Mouse (Mus musculus) MEL (cell line): ENCODE measurements around the gene Fam136a. TPM values are rescaled to one million over a fixed set of nuclear protein-coding genes. Genes with fewer than 3 reads are reported as not detected.

Source experiments
- DNase-seq: peaks from one replicate; pipeline ENCODE4 v3.0.0; 2011; ENCODE audit warnings: low read depth, low spot score
- H3K27ac ChIP-seq: 2 replicates; pipeline ENCODE4 v1.5.1; 2012; ENCODE audit warnings: low read depth, mild to moderate bottlenecking, control low read depth, low read length, moderate library complexity; ENCODE audit not compliant: control insufficient read depth
- H3K27me3 ChIP-seq, 2 experiments: fragments of 150-350 bp in 1 of 2; sonication (generic) in 1 of 2; 2 replicates each; pipeline ENCODE4 v1.6.1; 2012; ENCODE audit warnings: low read length in 2 of 2, mild to moderate bottlenecking in 2 of 2, improper control_type of control experiment in 1 of 2, moderate library complexity in 1 of 2; ENCODE audit not compliant: insufficient read depth in 2 of 2, control insufficient read depth in 1 of 2
- H3K36me3 ChIP-seq, 2 experiments: 2 replicates each; pipeline ENCODE4 v1.6.1; 2012 to 2014; ENCODE audit warnings: low read length in 2 of 2, improper control_type of control experiment in 1 of 2, inconsistent platforms in 1 of 2, mild to moderate bottlenecking in 1 of 2; ENCODE audit not compliant: insufficient read depth in 2 of 2, control insufficient read depth in 1 of 2
- H3K4me1 ChIP-seq, 2 experiments: fragments of 150-350 bp in 1 of 2; sonication (generic) in 1 of 2; 2 replicates each; pipeline ENCODE4 v1.6.1; 2012; ENCODE audit warnings: low read length in 2 of 2, improper control_type of control experiment in 1 of 2, mild to moderate bottlenecking in 1 of 2; ENCODE audit not compliant: insufficient read depth in 2 of 2, control insufficient read depth in 1 of 2
- H3K4me3 ChIP-seq, 2 experiments: fragments of 150-350 bp in 1 of 2; sonication (generic) in 1 of 2; 2 replicates each; pipeline ENCODE4 v1.5.1; 2012; ENCODE audit warnings: low read depth in 2 of 2, low read length in 2 of 2, mild to moderate bottlenecking in 2 of 2, moderate library complexity in 2 of 2, control low read depth in 1 of 2, improper control_type of control experiment in 1 of 2; ENCODE audit not compliant: control insufficient read depth in 1 of 2, insufficient read depth in 1 of 2
- H3K79me2 ChIP-seq: 2 replicates; pipeline ENCODE4 v1.6.1; 2012; ENCODE audit warnings: mild to moderate bottlenecking, low read length, moderate library complexity; ENCODE audit not compliant: control insufficient read depth, poor library complexity, insufficient read depth
- H3K9ac ChIP-seq: 2 replicates; pipeline ENCODE4 v1.6.1; 2012; ENCODE audit warnings: low read depth, mild to moderate bottlenecking, control low read depth, low read length, moderate library complexity; ENCODE audit not compliant: control insufficient read depth, poor library complexity, severe bottlenecking
- H3K9me3 ChIP-seq: fragments of 150-350 bp; sonication (generic); replicated peaks from 2 replicates; pipeline ENCODE4 v1.6.1; 2012; ENCODE audit warnings: mild to moderate bottlenecking, low read length, improper control_type of control experiment, moderate library complexity; ENCODE audit not compliant: insufficient read depth
- BHLHE40 ChIP-seq: IDR thresholded peaks from 2 replicates; pipeline ENCODE4 v1.6.1; 2012; ENCODE audit warnings: low read depth, mild to moderate bottlenecking, inconsistent platforms, low read length, improper control_type of control experiment, borderline replicate concordance
- CHD1 ChIP-seq: IDR thresholded peaks from 2 replicates; pipeline ENCODE4 v1.6.1; 2012; ENCODE audit warnings: low read depth, mild to moderate bottlenecking, inconsistent platforms, low read length, improper control_type of control experiment
- CTCF ChIP-seq, 3 experiments: IDR thresholded peaks in 2 of 3; conservative IDR thresholded peaks in 1 of 3; 2 replicates each; pipeline ENCODE4 v1.5.1; 2011 to 2012; ENCODE audit warnings: low read length in 3 of 3, low read depth in 2 of 3, mild to moderate bottlenecking in 2 of 3, improper control_type of control experiment in 1 of 3, inconsistent platforms in 1 of 3, mixed read lengths in 1 of 3, moderate library complexity in 1 of 3; ENCODE audit not compliant: control insufficient read depth in 1 of 3, insufficient read depth in 1 of 3, poor library complexity in 1 of 3, severe bottlenecking in 1 of 3
- E2F4 ChIP-seq: IDR thresholded peaks from 2 replicates; pipeline ENCODE4 v1.6.1; 2011; ENCODE audit warnings: low read depth, low read length, improper control_type of control experiment, borderline replicate concordance
- ELF1 ChIP-seq: IDR thresholded peaks from 2 replicates; pipeline ENCODE4 v1.6.1; 2014; ENCODE audit warnings: low read depth, mild to moderate bottlenecking, inconsistent platforms, low read length, improper control_type of control experiment, moderate library complexity
- EP300 ChIP-seq, 2 experiments: IDR thresholded peaks; 2 replicates each; pipeline ENCODE4 v1.6.1; 2011; ENCODE audit warnings: improper control_type of control experiment in 2 of 2, low read length in 2 of 2, low read depth in 1 of 2, mild to moderate bottlenecking in 1 of 2
- ETS1 ChIP-seq: IDR thresholded peaks from 2 replicates; pipeline ENCODE4 v1.6.1; 2012; ENCODE audit warnings: low read depth, mild to moderate bottlenecking, inconsistent platforms, low read length, improper control_type of control experiment, moderate library complexity
- GABPA ChIP-seq: IDR thresholded peaks from 2 replicates; pipeline ENCODE4 v1.6.1; 2012; ENCODE audit warnings: low read depth, mild to moderate bottlenecking, inconsistent platforms, low read length, improper control_type of control experiment, moderate library complexity
- GATA1 ChIP-seq: IDR thresholded peaks from 2 replicates; pipeline ENCODE4 v1.6.1; 2011; ENCODE audit warnings: low read depth, low read length, improper control_type of control experiment
- HCFC1 ChIP-seq: IDR thresholded peaks from 2 replicates; pipeline ENCODE4 v1.6.1; 2012; ENCODE audit warnings: low read depth, mild to moderate bottlenecking, inconsistent platforms, low read length, improper control_type of control experiment, moderate library complexity
- JUND ChIP-seq: IDR thresholded peaks from 2 replicates; pipeline ENCODE4 v1.6.1; 2011; ENCODE audit warnings: low read depth, mild to moderate bottlenecking, improper control_type of control experiment, low read length
- KAT2A ChIP-seq: conservative IDR thresholded peaks from 2 replicates; pipeline ENCODE4 v1.6.1; 2012; ENCODE audit warnings: low read depth, low read length, improper control_type of control experiment, inconsistent platforms
- MAFK ChIP-seq: IDR thresholded peaks from 2 replicates; pipeline ENCODE4 v1.6.1; 2011; ENCODE audit warnings: low read depth, mild to moderate bottlenecking, low read length, improper control_type of control experiment, borderline replicate concordance
- MAX ChIP-seq: IDR thresholded peaks from 2 replicates; pipeline ENCODE4 v1.6.1; 2011; ENCODE audit warnings: low read length, improper control_type of control experiment
- MAZ ChIP-seq: IDR thresholded peaks from 2 replicates; pipeline ENCODE4 v1.6.1; 2012; ENCODE audit warnings: low read depth, mild to moderate bottlenecking, inconsistent platforms, low read length, improper control_type of control experiment
- MEF2A ChIP-seq: IDR thresholded peaks from 2 replicates; pipeline ENCODE4 v1.6.1; 2014; ENCODE audit warnings: low read depth, mild to moderate bottlenecking, inconsistent platforms, low read length, improper control_type of control experiment; ENCODE audit not compliant: poor library complexity, insufficient replicate concordance, severe bottlenecking; ENCODE audit errors: extremely low read depth
- MXI1 ChIP-seq: IDR thresholded peaks from 2 replicates; pipeline ENCODE4 v1.6.1; 2011; ENCODE audit warnings: mild to moderate bottlenecking, low read depth, low read length, improper control_type of control experiment
- MYB ChIP-seq: IDR thresholded peaks from 2 replicates; pipeline ENCODE4 v1.6.1; 2011; ENCODE audit warnings: mild to moderate bottlenecking, low read depth, low read length, improper control_type of control experiment
- NELFE ChIP-seq: IDR thresholded peaks from 2 replicates; pipeline ENCODE4 v1.6.1; 2011; ENCODE audit warnings: low read depth, low read length, improper control_type of control experiment
- NRF1 ChIP-seq: IDR thresholded peaks from 2 replicates; pipeline ENCODE4 v1.6.1; 2014; ENCODE audit warnings: low read depth, mild to moderate bottlenecking, inconsistent platforms, low read length, improper control_type of control experiment, moderate library complexity; ENCODE audit not compliant: poor library complexity, insufficient read depth, severe bottlenecking
- POLR2A ChIP-seq, 2 experiments: IDR thresholded peaks; 2 replicates each; pipeline ENCODE4 v1.6.1; 2011 to 2012; ENCODE audit warnings: low read length in 2 of 2, mild to moderate bottlenecking in 2 of 2, control low read depth in 1 of 2, improper control_type of control experiment in 1 of 2, low read depth in 1 of 2, moderate library complexity in 1 of 2; ENCODE audit not compliant: control insufficient read depth in 1 of 2, insufficient read depth in 1 of 2, poor library complexity in 1 of 2
- RAD21 ChIP-seq: IDR thresholded peaks from 2 replicates; pipeline ENCODE4 v1.6.1; 2011; ENCODE audit warnings: mild to moderate bottlenecking, low read depth, low read length, improper control_type of control experiment
- RCOR1 ChIP-seq: IDR thresholded peaks from 2 replicates; pipeline ENCODE4 v1.6.1; 2012; ENCODE audit warnings: low read depth, mild to moderate bottlenecking, inconsistent platforms, low read length, improper control_type of control experiment
- SIN3A ChIP-seq: IDR thresholded peaks from 2 replicates; pipeline ENCODE4 v1.6.1; 2012; ENCODE audit warnings: low read length, improper control_type of control experiment, inconsistent platforms
- SMC3 ChIP-seq: IDR thresholded peaks from 2 replicates; pipeline ENCODE4 v1.6.1; 2011; ENCODE audit warnings: low read depth, low read length, improper control_type of control experiment
- TAL1 ChIP-seq: IDR thresholded peaks from 2 replicates; pipeline ENCODE4 v1.6.1; 2012; ENCODE audit warnings: mild to moderate bottlenecking, inconsistent platforms, low read length, moderate library complexity, mixed read lengths
- TCF12 ChIP-seq: IDR thresholded peaks from 2 replicates; pipeline ENCODE4 v1.6.1; 2014; ENCODE audit warnings: low read depth, mild to moderate bottlenecking, inconsistent platforms, low read length, improper control_type of control experiment, moderate library complexity
- UBTF ChIP-seq: IDR thresholded peaks from 2 replicates; pipeline ENCODE4 v1.6.1; 2012; ENCODE audit warnings: low read depth, mild to moderate bottlenecking, inconsistent platforms, low read length, improper control_type of control experiment, moderate library complexity, borderline replicate concordance; ENCODE audit not compliant: insufficient read depth
- ZC3H11A ChIP-seq: IDR thresholded peaks from 2 replicates; pipeline ENCODE4 v1.6.1; 2012; ENCODE audit warnings: low read depth, mild to moderate bottlenecking, inconsistent platforms, low read length, improper control_type of control experiment
- ZKSCAN1 ChIP-seq: IDR thresholded peaks from 2 replicates; pipeline ENCODE4 v1.6.1; 2012; ENCODE audit warnings: low read depth, mild to moderate bottlenecking, inconsistent platforms, low read length, improper control_type of control experiment, moderate library complexity
- ZMIZ1 ChIP-seq: IDR thresholded peaks from 2 replicates; pipeline ENCODE4 v1.6.1; 2012; ENCODE audit warnings: low read depth, mild to moderate bottlenecking, inconsistent platforms, low read length, improper control_type of control experiment, moderate library complexity
- ZNF384 ChIP-seq: IDR thresholded peaks from 2 replicates; pipeline ENCODE4 v1.6.1; 2012; ENCODE audit warnings: low read depth, mild to moderate bottlenecking, inconsistent platforms, low read length, improper control_type of control experiment
- polyA plus RNA-seq, 2 experiments: library from polyadenylated mRNA; stranded (reverse) in 1 of 2; unstranded in 1 of 2; fragments of >175 nt in 1 of 2; fragments of >200 nt in 1 of 2; gene quantifications; 2 replicates each; pipeline versions ENCODE4 v1.2.1 to v1.2.4; 2012; ENCODE audit warnings: low replicate concordance in 2 of 2, low read depth in 1 of 2; ENCODE audit not compliant: insufficient read length in 2 of 2, insufficient read depth in 1 of 2, missing spikeins in 1 of 2
- total RNA-seq: library from RNA; depleted of rRNA; stranded (reverse); fragments of 300-350 nt; gene quantifications from 2 replicates; pipeline ENCODE4 v1.2.3, GENCODE M21; 2012

Fam136a gene
- total and polyA plus RNA-seq, 3 experiments: 53.0 to 89.2 TPM; not detected in 1

DNA sequence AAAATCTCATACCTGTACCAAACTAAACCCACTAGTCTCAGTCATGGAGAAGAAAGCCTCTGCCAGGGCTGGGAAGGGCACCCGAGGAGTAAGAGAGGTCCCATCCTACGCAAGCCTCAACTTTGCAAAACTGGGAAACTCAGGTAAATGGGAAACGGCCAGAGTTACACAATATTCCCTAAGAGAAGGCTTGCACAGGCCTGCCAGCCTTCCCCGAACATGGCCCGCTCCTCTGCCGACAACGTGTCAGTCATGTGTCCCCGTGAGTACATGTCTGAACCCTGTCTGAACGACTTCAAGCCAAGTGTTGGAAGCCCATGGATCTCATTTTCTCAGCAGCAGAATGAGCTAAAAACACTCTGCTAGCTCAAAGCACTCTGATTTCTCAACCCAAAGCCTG lies 29.6 kb downstream of the Fam136a start:
- no peak overlapping the region for H3K4me3 ChIP-seq
- no peak overlapping the region for H3K27ac ChIP-seq
- no peaks in the 10 kb centered on the region for H3K9me3 ChIP-seq
- no peak overlapping the region for H3K9ac ChIP-seq
- no peaks in the 10 kb centered on the region for H3K27me3 ChIP-seq
- TF ChIP-seq TAL1 (no peak), ZKSCAN1 (no peak), MEF2A (no peak), ZMIZ1 (no peak)
- DNase-seq: no peak
- peaks cover 0 to 9% of the 10 kb centered on the region in 2 experiments; a peak in 2 of 4 replicates for H3K4me1 ChIP-seq
- H3K79me2 ChIP-seq: peaks cover 9% of the 10 kb centered on the region
- peaks cover 3 to 7% of the 10 kb centered on the region in 2 experiments for H3K36me3 ChIP-seq

DNA sequence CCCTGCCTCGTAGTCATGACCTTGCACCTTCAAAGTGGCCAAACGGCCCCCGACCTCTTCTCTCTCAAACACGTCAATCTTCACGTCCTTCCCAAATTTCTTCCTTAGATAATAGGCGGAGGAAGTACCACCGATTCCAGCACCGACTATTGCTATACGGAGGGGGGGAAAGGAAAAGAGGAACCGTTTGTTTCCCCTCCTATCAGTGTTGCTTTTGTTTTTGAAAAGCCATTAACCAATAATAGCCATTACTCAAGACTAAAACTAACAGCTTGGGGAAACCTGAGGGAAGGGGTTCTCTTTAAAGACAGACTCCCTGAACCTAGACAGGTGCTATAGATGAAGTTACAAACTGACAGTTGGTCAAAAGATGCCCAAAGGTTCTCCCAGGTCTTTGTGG lies 30.5 kb downstream of the Fam136a start:
- peaks cover 0 to 13% of the 10 kb centered on the region in 2 experiments; a peak in 2 of 4 replicates for H3K4me1 ChIP-seq
- peaks cover 3 to 8% of the 10 kb centered on the region in 2 experiments for H3K36me3 ChIP-seq
- peak overlapping the region; percentile 82 for H3K9ac ChIP-seq
- H3K9me3 ChIP-seq: no peaks in the 10 kb centered on the region
- H3K79me2 ChIP-seq: peaks cover 9% of the 10 kb centered on the region
- peak; percentile 0; the same call in 1 of the 2 replicates for TF ChIP-seq SIN3A
- no peak for TF ChIP-seq ZC3H11A
- no peak for TF ChIP-seq KAT2A
- no peak for TF ChIP-seq ZMIZ1
- TF ChIP-seq E2F4: no peak
- TF ChIP-seq GABPA: no peak
- no peak for TF ChIP-seq ELF1
- no peak for TF ChIP-seq MXI1
- TF ChIP-seq EP300 (IDR thresholded peaks at IDR 0.05; ENCODE audit: low read depth in 1 of 2, low read length in 2 of 2): peak in 1 of 2 experiments; percentile 48; a peak in 2 of 4 replicates
- no peak for TF ChIP-seq TCF12
- 0 out of 2 replicates have a peak, but pooled peaks have one; percentile 20 for TF ChIP-seq JUND
- no peak for TF ChIP-seq UBTF
- TF ChIP-seq RCOR1: no peak
- TF ChIP-seq NRF1: no peak
- TF ChIP-seq ZNF384: no peak
- no peak for TF ChIP-seq MYB
- TF ChIP-seq TAL1: no peak
- no peak for TF ChIP-seq HCFC1
- TF ChIP-seq CTCF (IDR thresholded peaks at IDR 0.05 in 2 of 3, conservative IDR thresholded peaks at IDR 0.05 in 1 of 3; ENCODE audit: control insufficient read depth in 1 of 3, insufficient read depth in 1 of 3, low read depth in 2 of 3, low read length in 3 of 3, poor library complexity in 1 of 3, severe bottlenecking in 1 of 3): no peak
- no peak for TF ChIP-seq NELFE
- no peak for TF ChIP-seq ZKSCAN1
- TF ChIP-seq POLR2A (IDR thresholded peaks at IDR 0.05; ENCODE audit: control insufficient read depth in 1 of 2, insufficient read depth in 1 of 2, low read depth in 1 of 2, low read length in 2 of 2, poor library complexity in 1 of 2): no peak
- no peak for TF ChIP-seq MEF2A
- no peak for TF ChIP-seq CHD1
- no peak for TF ChIP-seq BHLHE40
- TF ChIP-seq ETS1: no peak
- no peak for TF ChIP-seq MAZ
- no peak for TF ChIP-seq MAX
- no peak for TF ChIP-seq RAD21
- TF ChIP-seq MAFK: no peak
- 0 out of 2 replicates have a peak, but pooled peaks have one; percentile 24 for TF ChIP-seq GATA1
- no peak for TF ChIP-seq SMC3
- peak overlapping the region; percentile 62 for H3K27ac ChIP-seq
- no peaks in the 10 kb centered on the region for H3K27me3 ChIP-seq
- peak; percentile 72 for DNase-seq
- H3K4me3 ChIP-seq: peak overlapping the region; percentile 81 to 94
